ENCODE assay signal across 8 mouse cellular contexts in genomic region chr9:45907078-45907428, GRCm38 (mm10). TPM values are rescaled to one million over a fixed set of nuclear protein-coding genes. Genes with fewer than 3 reads are reported as not detected.
DNase-seq lines count a peak whose midpoint lies in the region; ATAC-seq and TF ChIP-seq lines count a peak whose summit lies in the region.

No protein-coding gene starts in this region.

- WGBS in heart, embryonic 12.5 days: 0% methylated on average over 19 of the region's 19 CpGs
- under 1% methylated on average over 19 of the region's 19 CpGs for WGBS in forebrain, embryonic 11.5 days
- under 1% methylated on average over 19 of the region's 19 CpGs for WGBS in limb, embryonic 12.5 days
- under 1% methylated on average over 19 of the region's 19 CpGs for WGBS in neural tube, embryonic 12.5 days

- intact Hi-C loops in heart, postnatal 10 days (cut with DNase I): loop anchor here (5.0 kb wide), 1 partner anchor 45 kb away; no protein-coding TSS in a partner anchor

- H3K4me3 ChIP-seq in heart, embryonic 12.5 days: peak overlapping the region; percentile 95
- H3K4me3 ChIP-seq in ES-E14 (ENCODE audit: insufficient read depth in 1 of 2, low read depth in 1 of 2, low read length in 2 of 2, poor library complexity in 1 of 2, severe bottlenecking in 1 of 2): peak overlapping the region; percentile 77 to 86
- peak overlapping the region; percentile 92 for H3K4me3 ChIP-seq in forebrain, embryonic 11.5 days (ENCODE audit: low read depth, low read length)
- H3K4me3 ChIP-seq in limb, embryonic 12.5 days (replicated peaks): peak overlapping the region; percentile 92
- peak overlapping the region; percentile 96 for H3K4me3 ChIP-seq in neural tube, embryonic 12.5 days

- peak; percentile 29 for ATAC-seq in heart, embryonic 12.5 days (ENCODE audit: insufficient number of reproducible peaks, low FRiP score)
- peak; percentile 26 for ATAC-seq in forebrain, embryonic 11.5 days (replicated peaks; ENCODE audit: low FRiP score)
- ATAC-seq in limb, embryonic 12.5 days (ENCODE audit: insufficient number of reproducible peaks, insufficient read depth, low FRiP score, low TSS enrichment, low read depth): peak; percentile 23; the same call in 1 of the 2 replicates
- peak; percentile 46; the same call in 1 of the 2 replicates for ATAC-seq in neural tube, embryonic 12.5 days (ENCODE audit: low FRiP score, low read depth)

- H3K9ac ChIP-seq in heart, embryonic 12.5 days: peak overlapping the region; percentile 97
- peak overlapping the region; percentile 82 for H3K9ac ChIP-seq in ES-E14 (ENCODE audit: insufficient read depth, low read depth, low read length, poor library complexity, severe bottlenecking)
- peak overlapping the region; percentile 87 for H3K9ac ChIP-seq in forebrain, embryonic 11.5 days (ENCODE audit: low read length)
- peak overlapping the region; percentile 93 for H3K9ac ChIP-seq in limb, embryonic 12.5 days (replicated peaks)
- peak overlapping the region; percentile 96 for H3K9ac ChIP-seq in neural tube, embryonic 12.5 days

- peaks cover 21% of the 10 kb centered on the region for H3K4me1 ChIP-seq in heart, embryonic 12.5 days (replicated peaks)
- no peaks in the 10 kb centered on the region for H3K4me1 ChIP-seq in ES-E14 (ENCODE audit: control insufficient read depth in 2 of 2, insufficient read depth in 2 of 2, low read length in 2 of 2, poor library complexity in 1 of 2)
- H3K4me1 ChIP-seq in forebrain, embryonic 11.5 days (replicated peaks; ENCODE audit: control insufficient read depth, insufficient read depth, low read length): peaks cover 3% of the 10 kb centered on the region; the same call in 1 of the 2 replicates
- peaks cover 22% of the 10 kb centered on the region for H3K4me1 ChIP-seq in limb, embryonic 12.5 days (replicated peaks)
- H3K4me1 ChIP-seq in neural tube, embryonic 12.5 days: peaks cover 23% of the 10 kb centered on the region

- H3K27me3 ChIP-seq in heart, embryonic 12.5 days (replicated peaks): no peaks in the 10 kb centered on the region
- H3K27me3 ChIP-seq in forebrain, embryonic 11.5 days (ENCODE audit: control insufficient read depth, insufficient read depth, low read length): no peaks in the 10 kb centered on the region
- no peaks in the 10 kb centered on the region for H3K27me3 ChIP-seq in limb, embryonic 12.5 days
- H3K27me3 ChIP-seq in neural tube, embryonic 12.5 days (replicated peaks): no peaks in the 10 kb centered on the region

- H3K9me3 ChIP-seq in heart, embryonic 12.5 days (replicated peaks): no peaks in the 10 kb centered on the region
- H3K9me3 ChIP-seq in ES-E14 (ENCODE audit: control insufficient read depth, insufficient read depth, low read depth, low read length): no peaks in the 10 kb centered on the region
- H3K9me3 ChIP-seq in forebrain, embryonic 11.5 days (ENCODE audit: control insufficient read depth, low read length): no peaks in the 10 kb centered on the region
- no peaks in the 10 kb centered on the region for H3K9me3 ChIP-seq in limb, embryonic 12.5 days
- H3K9me3 ChIP-seq in neural tube, embryonic 12.5 days: no peaks in the 10 kb centered on the region

- H3K27ac ChIP-seq in heart, embryonic 12.5 days (ENCODE audit: poor library complexity, severe bottlenecking): peak overlapping the region; percentile 96
- no peak overlapping the region for H3K27ac ChIP-seq in ES-E14 (ENCODE audit: insufficient read depth, low read depth, low read length, poor library complexity, severe bottlenecking)
- peak overlapping the region; percentile 89 for H3K27ac ChIP-seq in forebrain, embryonic 11.5 days (ENCODE audit: low read depth, low read length)
- H3K27ac ChIP-seq in limb, embryonic 12.5 days: peak overlapping the region; percentile 45; the same call in 1 of the 2 replicates
- 0 out of 2 replicates have a peak overlapping the region, but pooled peaks have one; percentile 86 for H3K27ac ChIP-seq in neural tube, embryonic 12.5 days

- peaks cover 46% of the 10 kb centered on the region for H3K36me3 ChIP-seq in heart, embryonic 12.5 days
- peaks cover 16% of the 10 kb centered on the region for H3K36me3 ChIP-seq in ES-E14 (ENCODE audit: control insufficient read depth, insufficient read depth, low read length, poor library complexity, severe bottlenecking)
- no peaks in the 10 kb centered on the region for H3K36me3 ChIP-seq in forebrain, embryonic 11.5 days (ENCODE audit: control insufficient read depth, insufficient read depth, low read length)
- peaks cover 52% of the 10 kb centered on the region for H3K36me3 ChIP-seq in limb, embryonic 12.5 days
- peaks cover 44% of the 10 kb centered on the region for H3K36me3 ChIP-seq in neural tube, embryonic 12.5 days

- no peak for DNase-seq in heart, postnatal 10 days
- peak; percentile 3 for DNase-seq in ES-E14 (ENCODE audit: low read depth, low spot score)
- no peak for DNase-seq in forebrain, embryonic 11.5 days (ENCODE audit: low spot score)
- no peak for DNase-seq in layer of hippocampus, postnatal 10 days (ENCODE audit: low spot score in 2 of 2)
- DNase-seq in cerebellum, postnatal 4 days (ENCODE audit: low spot score in 2 of 2): no peak

- in situ Hi-C loops in ES-E14 (cut with MboI; ENCODE audit: low sequenced_read_pairs in 2 of 2, unreplicated experiment in 2 of 2): no loop called here

- H3K4me2 ChIP-seq in heart, embryonic 12.5 days: peak overlapping the region; percentile 80
- peak overlapping the region; percentile 90 for H3K4me2 ChIP-seq in forebrain, embryonic 11.5 days (ENCODE audit: low read depth, low read length, severe bottlenecking)
- H3K4me2 ChIP-seq in limb, embryonic 12.5 days: peak overlapping the region; percentile 76
- H3K4me2 ChIP-seq in neural tube, embryonic 12.5 days (replicated peaks): peak overlapping the region; percentile 86

TF ChIP-seq in ES-E14, 5 proteins besides CTCF, POLR2A, EP300 and RAD21:
- TF ChIP-seq HCFC1 (IDR thresholded peaks at IDR 0.05; ENCODE audit: borderline replicate concordance, insufficient read depth, low read length): no peak
- no peak for TF ChIP-seq ZNF384 (IDR thresholded peaks at IDR 0.05; ENCODE audit: low read depth, low read length)
- no peak for TF ChIP-seq CHD2 (IDR thresholded peaks at IDR 0.05; ENCODE audit: low read depth, low read length)
- TF ChIP-seq ZC3H11A (IDR thresholded peaks at IDR 0.05; ENCODE audit: borderline replicate concordance, low read depth, low read length): no peak
- no peak for TF ChIP-seq MAFK (IDR thresholded peaks at IDR 0.05; ENCODE audit: insufficient read depth, low read depth, low read length)
TF ChIP-seq in ES-E14: peak in this region for 0.

RNA-seq across cellular contexts. Expression of gene Rnf214, which starts 0.3 kb away (rescaled TPM):
- 43.6 and 45.0 TPM in 2 replicates for polyA plus RNA-seq in heart, embryonic 12.5 days (2016; fragmentation: Nextera tagmentation; extraction: Ambion mirVana)
- total RNA-seq in heart, postnatal 10 days (2021): 10 to 100 TPM; 33.5 to 35.9 TPM
- 13.5 and 16.3 TPM in 2 replicates for total RNA-seq in ES-E14 (2012; rRNA removed)
- 80.6 and 90.6 TPM in 2 replicates for polyA plus RNA-seq in forebrain, embryonic 11.5 days (2014; fragmentation: Nextera tagmentation; extraction: Ambion mirVana)
- polyA plus RNA-seq in limb, embryonic 12.5 days (2016; fragmentation: Nextera tagmentation; extraction: Ambion mirVana): 57.9 and 61.7 TPM in 2 replicates
- polyA plus RNA-seq in neural tube, embryonic 12.5 days (2016; fragmentation: Nextera tagmentation; extraction: Ambion mirVana): 81.9 and 94.9 TPM in 2 replicates
- total RNA-seq in layer of hippocampus, postnatal 10 days (2021): 10 to 100 TPM; 69.2 to 70.6 TPM

RNA-seq across cellular contexts. Expression of gene Pcsk7, which starts 0.8 kb away (rescaled TPM):
- 19.4 and 19.7 TPM in 2 replicates for polyA plus RNA-seq in heart, embryonic 12.5 days (2016; fragmentation: Nextera tagmentation; extraction: Ambion mirVana)
- total RNA-seq in heart, postnatal 10 days (2021): 10 to 100 TPM; 23.5 to 27.2 TPM
- total RNA-seq in ES-E14 (2012; rRNA removed): 21.3 and 33.5 TPM in 2 replicates
- polyA plus RNA-seq in forebrain, embryonic 11.5 days (2014; fragmentation: Nextera tagmentation; extraction: Ambion mirVana): 17.9 and 18.8 TPM in 2 replicates
- polyA plus RNA-seq in limb, embryonic 12.5 days (2016; fragmentation: Nextera tagmentation; extraction: Ambion mirVana): 22.6 and 23.9 TPM in 2 replicates
- 27.5 and 28.3 TPM in 2 replicates for polyA plus RNA-seq in neural tube, embryonic 12.5 days (2016; fragmentation: Nextera tagmentation; extraction: Ambion mirVana)
- total RNA-seq in layer of hippocampus, postnatal 10 days (2021): 10 to 100 TPM; 26.1 to 31.0 TPM

RNA-seq across cellular contexts. Expression of gene Tagln, which starts 28.8 kb away (rescaled TPM):
- polyA plus RNA-seq in heart, embryonic 12.5 days (2016; fragmentation: Nextera tagmentation; extraction: Ambion mirVana): 236 and 253 TPM in 2 replicates
- total RNA-seq in heart, postnatal 10 days (2021): 10 to 100 TPM; 72.1 to 90.1 TPM
- 255 and 575 TPM in 2 replicates for total RNA-seq in ES-E14 (2012; rRNA removed)
- 22.0 and 26.5 TPM in 2 replicates for polyA plus RNA-seq in forebrain, embryonic 11.5 days (2014; fragmentation: Nextera tagmentation; extraction: Ambion mirVana)
- 7.5 and 10.8 TPM in 2 replicates for polyA plus RNA-seq in limb, embryonic 12.5 days (2016; fragmentation: Nextera tagmentation; extraction: Ambion mirVana)
- 10.1 and 11.1 TPM in 2 replicates for polyA plus RNA-seq in neural tube, embryonic 12.5 days (2016; fragmentation: Nextera tagmentation; extraction: Ambion mirVana)
- total RNA-seq in layer of hippocampus, postnatal 10 days (2021): 10 to 100 TPM; 12.1 TPM

RNA-seq across cellular contexts. Expression of gene Sidt2, which starts 48.0 kb away (rescaled TPM):
- polyA plus RNA-seq in heart, embryonic 12.5 days (2016; fragmentation: Nextera tagmentation; extraction: Ambion mirVana): 48.5 and 53.5 TPM in 2 replicates
- total RNA-seq in heart, postnatal 10 days (2021): 10 to 100 TPM; 71.5 to 75.4 TPM
- total RNA-seq in ES-E14 (2012; rRNA removed): 44.7 and 50.3 TPM in 2 replicates
- polyA plus RNA-seq in forebrain, embryonic 11.5 days (2014; fragmentation: Nextera tagmentation; extraction: Ambion mirVana): 21.2 and 28.5 TPM in 2 replicates
- polyA plus RNA-seq in limb, embryonic 12.5 days (2016; fragmentation: Nextera tagmentation; extraction: Ambion mirVana): 34.5 and 38.4 TPM in 2 replicates
- 41.2 and 42.1 TPM in 2 replicates for polyA plus RNA-seq in neural tube, embryonic 12.5 days (2016; fragmentation: Nextera tagmentation; extraction: Ambion mirVana)
- 100 to 1,000 TPM; 113 to 114 TPM for total RNA-seq in layer of hippocampus, postnatal 10 days (2021)
